Mouse (Mus musculus) heart, adult 2 months (tissue): ENCODE results near the gene Gm20388.

ENCODE experiments used
- CTCF ChIP-seq: fragments of 200-600 bp; IDR thresholded peaks from 2 replicates; pipeline ENCODE4 v1.8.1; 2022; ENCODE audit warnings: antibody characterized with exemption, mild to moderate bottlenecking, moderate library complexity
- EP300 ChIP-seq: fragments of 200-500 bp; IDR thresholded peaks from 2 replicates; pipeline ENCODE4 v1.6.1; 2011; ENCODE audit warnings: low read depth, low read length, control low read depth; ENCODE audit not compliant: insufficient read depth
- POLR2A ChIP-seq: fragments of 200-500 bp; IDR thresholded peaks from 2 replicates; pipeline ENCODE4 v1.6.1; 2011; ENCODE audit warnings: mild to moderate bottlenecking, low read depth, low read length, control low read depth; ENCODE audit not compliant: insufficient read depth

DNA sequence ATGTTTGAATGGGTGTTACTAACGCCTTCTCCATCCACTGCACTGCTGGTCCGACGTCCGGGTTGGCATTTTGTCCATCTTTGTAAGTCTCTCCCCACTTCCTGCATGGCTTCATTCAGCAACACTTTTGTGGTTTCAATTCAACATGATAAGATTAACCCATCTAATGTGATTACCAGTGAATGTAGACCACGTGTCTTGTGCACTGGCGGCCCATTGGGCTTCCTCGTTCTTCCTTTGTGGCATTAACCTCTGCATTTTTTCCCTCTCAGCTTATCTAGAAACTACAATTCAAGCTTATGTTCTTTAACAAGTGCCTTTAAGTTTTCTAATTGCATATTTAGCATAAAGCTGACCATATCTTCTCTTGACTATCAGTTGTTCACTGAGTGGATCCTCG is 2914.8 kb downstream of the Gm20388 start:
- TF ChIP-seq CTCF (no peak), POLR2A (no peak), EP300 (no peak)
